Mouse (Mus musculus): ENCODE measurements around the gene Ms4a4c. TPM values are rescaled to one million over a fixed set of nuclear protein-coding genes. Genes with fewer than 3 reads are reported as not detected.

Ms4a4c gene
- total and polyA plus RNA-seq, 3 experiments = 0.38 to 0.60 (median 0.54) TPM

GRCm38 (mm10) chr19:11375273-11375672 lies 29.3 kb upstream of the Ms4a4c start, which contains the start of gene Ms4a4a:
Gene Ms4a4a, plus strand, starts transcription at chr19:11375523.
- no peaks in the 10 kb centered on the region for H3K27me3 ChIP-seq (replicated peaks)

GRCm38 (mm10) chr19:11376399-11376798 lies 28.2 kb upstream of the Ms4a4c start:
- Histone ChIP-seq H3K4me3 (replicated peaks in 1 of 3; ENCODE audit: low read depth in 2 of 3, low read length in 2 of 3, poor library complexity in 1 of 3) (no peak overlapping the region), H3K4me1 (ENCODE audit: control insufficient read depth in 1 of 2, insufficient read depth in 2 of 2) (peaks cover 0 to 14% of the 10 kb centered on the region in 2 experiments; a peak in 1 of 4 replicates), H3K4me2 (ENCODE audit: insufficient read depth, low read depth, poor library complexity, severe bottlenecking) (no peak overlapping the region), H3K9ac (ENCODE audit: insufficient read depth, low read depth) (no peak overlapping the region), H3K9me3 (replicated peaks; ENCODE audit: low read length) (no peaks in the 10 kb centered on the region), H3K36me3 (replicated peaks in 1 of 2; ENCODE audit: control insufficient read depth in 1 of 2, insufficient read depth in 1 of 2, low read length in 1 of 2) (no peaks in the 10 kb centered on the region), H3K27ac (ENCODE audit: insufficient read depth, low read depth) (no peak overlapping the region), H3K27me3 (replicated peaks) (no peaks in the 10 kb centered on the region), H3K79me2 (replicated peaks; ENCODE audit: control insufficient read depth, extremely low read depth, insufficient read depth, poor library complexity, severe bottlenecking) (no peaks in the 10 kb centered on the region)
- TF ChIP-seq MYC (IDR thresholded peaks at IDR 0.05; ENCODE audit: low read depth, low read length) (no peak), NELFE (IDR thresholded peaks at IDR 0.05; ENCODE audit: low read depth, low read length) (no peak), ZMIZ1 (IDR thresholded peaks at IDR 0.05; ENCODE audit: low read depth, low read length) (no peak), GABPA (IDR thresholded peaks at IDR 0.05; ENCODE audit: insufficient replicate concordance, low read depth, low read length) (no peak), NRF1 (IDR thresholded peaks at IDR 0.05; ENCODE audit: low read depth, low read length) (no peak), POLR2AphosphoS2 (IDR thresholded peaks at IDR 0.05; ENCODE audit: low read depth, low read length) (no peak), CHD2 (IDR thresholded peaks at IDR 0.05; ENCODE audit: low read length) (no peak), ZC3H11A (IDR thresholded peaks at IDR 0.05; ENCODE audit: low read depth, low read length) (no peak), ELF1 (IDR thresholded peaks at IDR 0.05; ENCODE audit: low read depth, low read length) (no peak), USF2 (conservative IDR thresholded peaks at IDR 0.05; ENCODE audit: low read depth, low read length) (no peak), MAX (IDR thresholded peaks at IDR 0.05; ENCODE audit: low read length) (no peak), CTCF (conservative IDR thresholded peaks at IDR 0.05 in 1 of 2, IDR thresholded peaks at IDR 0.05 in 1 of 2; ENCODE audit: low read depth in 2 of 2, low read length in 2 of 2) (no peak), PAX5 (IDR thresholded peaks at IDR 0.05; ENCODE audit: low read length) (no peak), POLR2A (IDR thresholded peaks at IDR 0.05; ENCODE audit: low read depth, low read length) (no peak), MEF2A (IDR thresholded peaks at IDR 0.05; ENCODE audit: borderline replicate concordance, low read depth, low read length) (no peak), KAT2A (IDR thresholded peaks at IDR 0.05; ENCODE audit: insufficient replicate concordance, low read length) (no peak), RCOR1 (conservative IDR thresholded peaks at IDR 0.05; ENCODE audit: low read depth, low read length) (no peak), MAFK (IDR thresholded peaks at IDR 0.05; ENCODE audit: insufficient replicate concordance, low read length) (no peak)
- dilution Hi-C loops (cut with MboI; ENCODE audit: extremely low pct_ligation_motif_present, extremely low pct_unique_long_range_greater_than_20kb, low sequenced_read_pairs) = no loop called here
- in situ Hi-C loops (cut with MboI; ENCODE audit: low pct_ligation_motif_present, low pct_unique_long_range_greater_than_20kb, low sequenced_read_pairs) = no loop called here
- no peak for DNase-seq (ENCODE audit: extremely low read depth)

More at GRCm38 (mm10) chr19:11375273-11375672, 29.3 kb upstream of the Ms4a4c start, which contains the start of gene Ms4a4a:
- H3K9ac ChIP-seq (ENCODE audit: insufficient read depth, low read depth) = no peak within 1 kb of the TSS
- dilution Hi-C loops (cut with MboI; ENCODE audit: extremely low pct_ligation_motif_present, extremely low pct_unique_long_range_greater_than_20kb, low sequenced_read_pairs) (no loop called here), in situ Hi-C loops (cut with MboI; ENCODE audit: low pct_ligation_motif_present, low pct_unique_long_range_greater_than_20kb, low sequenced_read_pairs) (no loop called here)
- no peaks in the 10 kb centered on the region for H3K36me3 ChIP-seq (replicated peaks in 1 of 2; ENCODE audit: control insufficient read depth in 1 of 2, insufficient read depth in 1 of 2, low read length in 1 of 2)
- no peak within 1 kb of the TSS for H3K4me3 ChIP-seq (replicated peaks in 1 of 3; ENCODE audit: low read depth in 2 of 3, low read length in 2 of 3, poor library complexity in 1 of 3)
- no peak for TF ChIP-seq CHD2 (IDR thresholded peaks at IDR 0.05; ENCODE audit: low read length)
- TF ChIP-seq MAZ (IDR thresholded peaks at IDR 0.05; ENCODE audit: low read depth, low read length) = no peak
- no peak for TF ChIP-seq USF1 (IDR thresholded peaks at IDR 0.05; ENCODE audit: low read depth, low read length)
- no peak for TF ChIP-seq POLR2A (IDR thresholded peaks at IDR 0.05; ENCODE audit: low read depth, low read length)
- no peak for TF ChIP-seq E2F4 (IDR thresholded peaks at IDR 0.05; ENCODE audit: insufficient replicate concordance, low read depth, low read length)
- no peak for TF ChIP-seq ZKSCAN1 (IDR thresholded peaks at IDR 0.05; ENCODE audit: borderline replicate concordance, low read depth, low read length)
- TF ChIP-seq JUND (conservative IDR thresholded peaks at IDR 0.05; ENCODE audit: low read depth, low read length) = no peak
- TF ChIP-seq MEF2A (IDR thresholded peaks at IDR 0.05; ENCODE audit: borderline replicate concordance, low read depth, low read length) = no peak
- no peak for TF ChIP-seq SMC3 (IDR thresholded peaks at IDR 0.05; ENCODE audit: low read depth, low read length)
- no peak for TF ChIP-seq HCFC1 (IDR thresholded peaks at IDR 0.05; ENCODE audit: low read depth, low read length)
- no peak for TF ChIP-seq ZMIZ1 (IDR thresholded peaks at IDR 0.05; ENCODE audit: low read depth, low read length)
- H3K27ac ChIP-seq (ENCODE audit: insufficient read depth, low read depth) = no peak within 1 kb of the TSS
- H3K9me3 ChIP-seq (replicated peaks; ENCODE audit: low read length) = no peaks in the 10 kb centered on the region
- peaks cover 0 to 14% of the 10 kb centered on the region in 2 experiments; a peak in 1 of 4 replicates for H3K4me1 ChIP-seq (ENCODE audit: control insufficient read depth in 1 of 2, insufficient read depth in 2 of 2)
- no peaks in the 10 kb centered on the region for H3K79me2 ChIP-seq (replicated peaks; ENCODE audit: control insufficient read depth, extremely low read depth, insufficient read depth, poor library complexity, severe bottlenecking)
- no peak for DNase-seq (ENCODE audit: extremely low read depth)
- H3K4me2 ChIP-seq (ENCODE audit: insufficient read depth, low read depth, poor library complexity, severe bottlenecking) = no peak within 1 kb of the TSS
